Mouse (Mus musculus) layer of hippocampus, adult 18-20 months (tissue): ENCODE results near the gene Trim17. TPM values are rescaled to one million over a fixed set of nuclear protein-coding genes. Genes with fewer than 3 reads are reported as not detected.

Experiments
- DNase-seq, 2 experiments: peaks; one replicate each; pipeline ENCODE4 v3.0.0; 2022; ENCODE audit warnings: low spot score in 2 of 2
- long read RNA-seq: library from polyadenylated mRNA; stranded (forward); transcript quantifications from one replicate; pipeline ENCODE4 v2.0.0, GENCODE M21; 2021
- total RNA-seq, 2 experiments: library from RNA; stranded (reverse); gene quantifications; 2 replicates each; pipeline ENCODE4 v1.2.3; 2021

Gene Trim17
- total RNA-seq: 1 to 10 TPM; 4.7 to 5.7 TPM
- long read RNA-seq, partial matches to known transcripts: 2 of 7 reads
- long read RNA-seq, other reads (novel, unspliced or antisense): 4 of 7 reads

DNA sequence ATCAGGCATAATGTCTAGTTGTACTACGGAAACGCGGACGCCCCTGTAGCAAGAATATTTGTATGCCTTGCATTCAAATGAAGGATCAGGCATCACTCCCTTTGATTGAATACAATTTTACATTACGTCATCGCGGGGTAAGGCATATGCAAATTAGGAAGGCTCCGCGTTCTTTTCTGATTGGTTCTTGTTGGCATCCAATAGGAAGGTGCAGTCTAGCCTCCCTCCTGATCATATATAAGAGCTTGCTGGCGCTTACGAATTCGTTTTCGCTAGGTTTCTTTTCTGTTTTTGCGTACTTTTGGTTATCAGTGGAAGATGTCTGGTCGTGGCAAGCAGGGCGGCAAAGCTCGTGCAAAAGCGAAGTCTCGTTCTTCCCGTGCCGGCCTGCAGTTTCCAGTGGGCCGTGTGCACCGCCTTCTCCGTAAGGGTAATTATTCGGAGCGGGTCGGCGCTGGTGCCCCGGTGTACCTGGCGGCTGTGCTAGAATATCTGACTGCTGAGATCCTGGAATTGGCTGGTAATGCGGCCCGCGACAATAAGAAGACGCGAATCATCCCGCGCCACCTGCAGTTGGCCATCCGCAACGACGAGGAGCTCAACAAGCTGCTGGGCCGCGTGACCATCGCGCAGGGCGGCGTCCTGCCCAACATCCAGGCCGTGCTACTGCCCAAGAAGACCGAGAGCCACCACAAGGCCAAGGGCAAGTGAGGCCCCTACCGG lies at the start of gene Trim17, which contains the start of gene Hist3h2a:
TSS of gene Trim17 (plus strand) at position 266 of the 723 bp plus-strand sequence.
TSS of gene Hist3h2a (plus strand) at position 266 of the 723 bp plus-strand sequence.
- DNase-seq: peak; percentile 89 to 98

DNA sequence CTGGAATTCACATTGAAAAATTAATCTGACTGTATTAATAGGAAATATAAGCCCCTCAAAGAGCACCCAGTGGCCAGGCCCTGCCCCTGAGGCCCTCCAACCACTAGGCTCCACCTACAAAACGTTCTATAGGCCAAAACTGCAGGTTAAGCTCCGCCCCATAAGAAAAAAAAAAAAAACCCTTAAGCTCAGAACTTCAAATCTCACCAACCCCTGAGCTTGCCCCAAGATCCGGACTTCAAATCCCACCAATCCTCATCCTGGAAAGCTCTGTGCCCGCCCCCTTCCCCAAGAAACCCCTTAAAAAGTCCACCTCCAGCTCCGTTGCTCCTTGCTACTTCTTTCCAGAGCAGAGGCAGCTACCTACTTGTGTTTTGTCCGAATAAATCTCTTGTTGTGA lies 49.6 kb upstream of the Trim17 start:
- DNase-seq: no peak

DNA sequence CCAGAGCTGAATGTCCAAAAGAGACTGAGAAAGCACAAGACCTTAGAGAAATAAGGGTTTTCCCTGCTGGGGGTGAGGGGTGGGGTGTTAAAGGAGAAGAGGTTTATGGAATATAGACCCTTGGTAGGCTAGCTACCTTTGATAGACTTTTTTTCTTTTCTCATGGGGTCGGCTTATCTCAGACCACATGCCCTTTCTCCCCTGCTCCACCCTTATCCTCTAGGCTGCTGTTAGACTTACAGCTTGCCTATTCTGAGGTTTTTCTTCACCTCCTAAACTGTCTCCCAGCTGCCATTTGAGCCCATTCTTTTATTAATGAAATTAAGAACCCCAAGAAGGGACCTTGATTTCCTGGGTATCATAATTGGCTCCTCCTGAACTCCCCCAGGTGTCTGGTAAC lies 40.7 kb upstream of the Trim17 start:
- DNase-seq: no peak

DNA sequence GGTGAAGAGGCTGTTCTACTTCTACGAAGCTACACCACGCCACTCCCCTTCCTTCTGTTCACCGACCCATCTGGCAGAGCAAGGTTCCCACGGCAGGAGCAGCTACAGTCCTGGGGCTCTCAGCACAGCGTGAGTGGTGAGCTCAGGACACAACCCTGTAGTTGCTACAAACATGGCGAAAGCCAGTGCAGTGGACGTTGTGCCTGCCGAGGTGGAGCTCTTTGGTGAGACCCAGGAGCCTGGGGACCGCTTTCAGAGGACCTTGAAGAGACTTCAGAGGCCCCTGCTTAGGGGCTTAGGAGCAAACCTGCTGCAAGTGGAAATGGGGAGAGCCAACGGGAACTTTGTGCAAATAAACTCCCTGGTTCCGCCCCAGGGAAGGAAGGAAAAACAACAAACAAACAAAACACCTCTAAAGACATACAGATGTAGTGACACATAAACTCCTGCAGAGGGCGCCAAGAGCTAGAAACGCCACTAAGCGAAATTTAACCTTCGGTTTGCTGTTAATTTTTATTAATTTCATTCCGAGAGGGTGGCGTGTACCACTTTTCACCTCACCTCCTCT lies 39.9 kb upstream of the Trim17 start:
- no peak for DNase-seq

DNA sequence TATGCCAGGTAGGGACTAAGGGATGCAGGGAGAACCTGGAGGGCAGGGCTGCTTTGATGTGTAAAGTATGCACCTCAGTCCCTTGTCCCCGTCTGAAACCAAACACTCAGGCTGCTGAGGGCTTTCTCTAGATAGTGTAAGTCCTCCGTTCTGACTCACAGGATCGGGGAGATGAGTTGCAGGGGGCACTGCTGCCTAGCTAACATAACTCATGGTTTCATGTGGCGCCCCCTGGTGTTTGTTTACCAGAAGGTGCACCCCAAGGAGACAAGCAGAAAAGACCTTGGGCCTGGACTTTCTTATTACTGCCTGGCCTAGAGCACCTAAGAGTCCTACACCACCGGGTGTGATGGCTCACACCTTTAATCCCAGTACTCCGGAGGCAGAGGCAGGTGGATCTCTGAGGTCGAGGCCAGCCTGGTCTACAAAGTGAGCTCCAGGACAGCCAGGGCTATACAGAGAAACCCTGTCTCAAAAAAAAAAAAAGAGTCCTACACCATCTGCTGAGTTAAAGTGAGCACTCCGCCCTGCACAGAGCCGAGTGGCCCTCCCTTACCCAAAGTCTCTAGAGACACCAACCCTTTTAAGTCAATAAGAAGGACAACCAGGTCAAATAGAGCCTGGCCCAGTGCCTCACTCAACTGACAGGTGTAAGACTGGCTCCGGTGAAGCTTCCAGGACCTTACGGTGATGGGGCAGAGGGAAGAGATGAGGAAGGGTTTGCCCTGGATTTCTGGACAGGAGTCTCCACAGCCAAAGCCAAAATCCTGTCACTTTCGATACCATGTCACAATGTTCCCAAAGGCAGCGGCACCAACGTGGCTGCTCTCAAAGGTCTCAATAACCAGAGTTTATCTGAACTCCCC lies 37.4 kb upstream of the Trim17 start:
- no peak for DNase-seq

DNA sequence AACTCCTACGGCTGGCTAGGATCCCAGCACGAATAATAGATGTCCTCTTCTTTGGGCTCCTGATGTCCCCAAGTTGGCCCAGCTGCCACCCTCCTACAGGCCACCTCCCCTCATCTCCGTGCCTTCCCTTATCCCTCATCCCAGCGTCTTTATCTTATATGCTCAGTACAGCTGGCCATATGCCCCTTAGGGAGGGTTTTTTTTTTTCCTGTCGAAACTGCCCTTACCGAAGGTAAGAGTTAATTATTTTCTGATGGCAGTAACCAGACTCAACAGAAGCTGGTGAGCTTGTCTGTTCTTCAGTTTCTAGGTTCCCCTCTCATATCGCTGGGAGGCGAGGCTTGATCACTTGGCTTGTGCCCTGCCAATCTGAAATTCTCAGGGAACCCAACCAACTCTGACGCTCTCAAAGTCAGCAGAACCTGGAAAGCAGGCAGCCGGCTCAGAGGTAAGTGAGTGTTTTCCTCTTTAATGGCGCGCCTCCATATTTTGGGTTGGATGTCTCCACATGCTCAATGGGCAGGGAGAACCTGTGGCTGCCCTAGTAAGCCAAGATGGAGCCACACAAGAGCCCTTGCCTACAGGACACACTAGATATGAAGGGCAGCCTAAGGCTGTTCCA lies 36.6 kb upstream of the Trim17 start, which contains the start of gene Btnl10:
TSS of gene Btnl10 (plus strand) at position 164 of the 622 bp plus-strand sequence.
- DNase-seq: no peak

DNA sequence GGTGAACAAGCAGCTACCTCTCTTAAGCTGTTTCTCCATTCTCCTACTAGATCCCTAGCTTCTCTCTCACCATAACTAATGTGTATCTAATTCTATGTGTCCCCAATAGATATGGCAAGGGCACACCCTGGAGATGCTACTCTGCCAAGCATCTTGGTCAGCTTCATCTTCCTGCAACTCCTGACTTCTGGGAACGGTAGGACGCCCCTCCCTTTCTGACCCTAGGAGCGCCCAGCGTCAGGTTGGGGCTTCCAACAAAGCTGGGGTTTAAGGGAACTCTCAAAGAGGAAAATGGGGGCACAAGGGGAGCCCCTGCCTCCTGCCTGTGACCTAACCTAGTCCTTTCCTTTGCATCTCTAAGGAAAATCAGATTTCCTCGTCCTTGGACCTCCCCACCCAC lies 35.7 kb upstream of the Trim17 start:
- no peak for DNase-seq

DNA sequence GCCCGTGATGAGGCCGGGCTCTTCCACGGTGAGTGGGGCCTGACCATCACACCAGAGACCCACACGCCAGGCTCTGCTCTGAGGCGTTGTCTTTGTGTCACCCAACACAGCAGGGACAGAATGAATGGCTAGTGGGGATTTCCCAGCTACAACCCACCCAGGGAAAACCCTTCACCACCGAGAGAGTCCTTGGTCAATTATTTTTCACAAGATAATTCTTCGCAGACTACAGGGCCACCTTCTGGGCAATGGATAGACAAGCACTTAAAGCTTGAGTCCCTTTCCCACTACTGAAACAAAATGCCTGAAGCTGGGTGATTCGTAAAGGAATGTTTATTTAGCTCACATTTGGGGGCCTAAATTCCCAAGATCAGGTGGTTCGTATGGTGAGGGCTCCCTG lies 32.1 kb upstream of the Trim17 start:
- DNase-seq: no peak

DNA sequence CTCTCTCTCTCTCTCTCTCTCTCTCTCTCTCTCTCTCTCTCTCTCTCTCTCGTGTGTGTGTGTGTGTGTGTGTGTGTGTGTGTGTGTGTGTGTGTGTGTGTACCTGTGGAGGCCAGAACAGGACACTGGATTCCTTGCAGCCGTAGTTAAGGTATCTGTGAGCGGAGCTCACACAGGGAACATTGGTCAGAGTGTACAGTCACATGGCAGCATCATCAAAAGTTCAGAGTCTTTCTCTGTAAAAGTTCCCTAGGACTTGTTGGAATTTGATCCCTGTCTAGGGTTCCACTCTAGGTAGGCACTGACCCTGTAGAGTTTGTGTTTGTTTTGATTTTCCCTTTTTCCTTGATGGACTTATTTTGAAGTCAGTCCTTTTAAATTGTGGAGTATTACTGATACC lies 27.8 kb upstream of the Trim17 start:
- no peak for DNase-seq

DNA sequence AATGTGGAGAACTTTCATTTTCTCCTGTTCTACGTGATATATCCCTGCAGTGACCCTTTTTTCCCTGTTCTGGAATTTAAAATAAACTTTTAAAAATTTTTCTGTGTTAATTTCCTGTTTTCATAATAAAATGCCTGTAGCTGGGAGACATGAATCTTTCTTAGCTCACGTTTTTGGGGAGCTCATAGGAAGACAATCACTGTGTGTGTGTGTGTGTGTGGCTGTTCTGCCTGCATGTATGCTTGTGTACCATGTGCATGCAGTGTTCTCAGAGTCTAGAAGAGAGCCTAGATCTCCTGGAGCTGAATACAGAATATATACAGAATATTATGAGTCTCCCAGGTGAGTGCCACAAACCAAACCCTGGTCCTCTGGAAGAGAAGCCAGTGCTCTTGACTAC lies 27.4 kb upstream of the Trim17 start:
- DNase-seq: no peak

DNA sequence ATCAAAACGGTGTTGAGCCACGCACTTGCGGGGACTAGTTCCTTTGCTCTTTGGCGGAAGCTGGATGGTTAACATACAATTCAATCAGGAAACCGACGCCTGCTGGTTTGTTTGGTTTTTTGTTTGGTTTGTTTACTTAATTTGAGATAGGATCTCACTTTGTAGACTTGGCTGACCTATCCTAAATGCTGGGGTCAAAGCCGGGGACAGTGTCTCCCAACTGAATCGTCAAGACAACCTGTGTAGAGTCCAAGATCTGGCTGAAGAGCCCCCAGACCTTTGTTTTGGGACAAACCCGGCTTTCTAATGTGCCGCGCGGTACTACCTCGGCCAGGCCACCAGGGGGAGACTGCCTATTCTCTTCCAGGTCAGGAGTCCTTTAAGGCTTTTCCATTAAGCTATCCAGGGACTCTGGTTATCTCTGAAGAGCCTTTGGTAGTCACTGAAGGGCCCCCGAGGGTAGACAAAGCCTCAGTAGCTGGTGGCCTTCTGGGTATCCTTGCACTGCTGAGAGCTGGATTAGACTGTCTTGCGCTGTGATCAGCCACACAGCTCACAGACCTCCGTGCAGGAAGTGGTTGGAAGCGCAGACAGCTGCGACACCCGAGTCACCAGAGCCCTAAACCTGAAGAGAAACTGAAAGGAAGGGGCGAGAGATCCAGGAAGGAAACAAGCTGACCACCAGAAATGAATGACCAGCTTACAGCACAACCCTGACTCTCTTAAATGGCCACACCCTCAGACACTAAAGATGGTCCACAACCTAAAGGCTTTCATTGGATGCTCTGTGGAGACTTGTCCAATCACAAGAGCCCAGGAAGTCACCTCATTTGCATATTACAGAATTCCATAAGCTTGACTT lies 26.5 kb upstream of the Trim17 start:
- DNase-seq: peak in 1 of 2 experiments; percentile 50

DNA sequence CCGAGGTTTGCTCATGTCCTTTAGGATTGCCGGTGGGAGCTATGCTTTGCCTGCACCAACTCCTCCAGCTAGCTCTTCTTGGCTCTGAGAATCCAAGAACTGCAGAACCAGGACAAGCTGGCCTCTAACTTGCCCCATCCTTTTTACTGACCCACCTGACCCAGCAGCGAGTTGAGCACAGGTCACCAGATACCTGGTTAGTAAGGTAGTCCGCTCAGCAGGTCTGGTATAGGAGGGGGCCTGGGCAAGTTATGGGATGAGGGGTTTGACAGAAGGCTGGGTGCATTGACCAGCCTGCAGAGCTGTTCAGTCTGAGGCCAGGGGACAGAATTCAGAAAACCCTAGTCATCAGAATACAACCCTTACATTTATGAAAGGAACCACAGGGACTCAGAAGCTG lies 25.4 kb upstream of the Trim17 start:
- no peak for DNase-seq

DNA sequence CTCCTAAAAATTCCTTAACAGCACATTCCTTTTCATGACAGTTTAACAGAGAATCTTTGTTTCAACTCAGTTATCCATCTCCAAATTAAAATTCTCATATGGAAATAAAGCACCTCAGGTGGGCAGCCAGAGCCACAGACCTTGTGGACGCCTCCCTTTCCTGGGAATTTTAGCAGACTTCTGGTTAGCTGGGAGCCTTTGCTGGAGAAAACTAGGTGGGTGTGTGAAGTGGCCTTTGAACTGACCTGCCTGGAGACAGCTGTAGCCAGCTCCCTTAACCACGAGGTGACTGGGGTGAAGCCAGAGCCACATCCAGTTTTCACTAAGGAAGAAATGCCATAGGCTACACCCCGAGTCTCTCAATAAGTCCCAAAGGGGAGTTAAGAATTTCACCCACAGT lies 24.8 kb upstream of the Trim17 start:
- no peak for DNase-seq

DNA sequence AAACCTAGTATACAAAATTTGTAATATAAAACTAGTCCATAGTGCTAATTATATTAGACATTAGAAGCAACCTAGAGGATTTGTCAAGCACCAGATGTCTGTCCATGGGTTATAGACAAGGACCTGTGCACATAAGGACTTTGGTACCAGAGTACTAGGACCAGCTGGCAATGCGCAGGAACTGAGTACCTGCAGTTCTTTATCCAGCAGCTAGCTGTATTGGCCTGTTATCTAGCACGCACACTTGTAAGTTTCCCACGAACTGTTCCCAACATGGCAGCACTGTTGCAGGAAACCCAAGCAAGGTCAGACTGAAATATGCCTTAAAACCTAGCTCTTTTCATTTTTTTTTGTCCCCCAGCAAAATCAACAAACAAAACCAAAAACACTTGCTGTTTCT lies 24.2 kb upstream of the Trim17 start:
- DNase-seq: no peak

DNA sequence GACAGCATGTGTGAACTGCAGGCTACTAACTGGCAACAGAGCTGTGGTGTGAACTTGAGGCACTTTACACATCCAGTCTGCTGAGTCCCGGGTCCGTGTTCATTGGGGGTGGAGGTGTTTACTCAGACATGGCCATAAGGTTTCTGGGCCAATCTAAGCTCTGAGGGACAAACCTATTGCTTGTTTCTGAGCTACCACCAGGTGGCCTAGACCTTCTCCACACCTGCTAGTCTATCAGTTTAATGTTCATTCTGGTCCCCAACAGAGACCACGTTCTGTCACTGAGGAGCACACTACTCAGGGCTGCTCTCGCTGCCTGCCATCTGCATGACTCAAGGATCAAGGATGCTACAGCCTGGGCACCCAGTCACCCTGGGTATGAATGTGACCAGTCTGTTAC lies 22.9 kb upstream of the Trim17 start:
- DNase-seq: no peak

DNA sequence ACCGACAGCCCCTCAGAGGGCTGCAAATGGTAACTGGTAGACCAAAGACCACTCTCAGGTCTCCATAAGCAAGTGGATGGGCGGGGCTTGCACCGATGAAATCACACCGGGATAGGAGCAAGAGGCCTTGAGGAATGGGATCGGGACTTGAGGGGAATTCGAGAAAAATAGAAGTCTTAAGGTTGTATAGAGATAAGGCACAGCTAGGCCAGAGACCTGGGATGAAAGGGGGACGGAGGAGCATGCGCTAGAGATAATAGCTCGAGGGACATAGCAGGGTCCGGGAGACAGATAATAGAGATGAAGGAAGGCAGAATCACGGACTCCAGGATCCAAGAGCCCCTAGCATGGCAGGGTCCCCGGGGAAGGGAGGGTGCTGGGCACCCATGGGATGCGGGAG lies 16.6 kb upstream of the Trim17 start:
- no peak for DNase-seq

DNA sequence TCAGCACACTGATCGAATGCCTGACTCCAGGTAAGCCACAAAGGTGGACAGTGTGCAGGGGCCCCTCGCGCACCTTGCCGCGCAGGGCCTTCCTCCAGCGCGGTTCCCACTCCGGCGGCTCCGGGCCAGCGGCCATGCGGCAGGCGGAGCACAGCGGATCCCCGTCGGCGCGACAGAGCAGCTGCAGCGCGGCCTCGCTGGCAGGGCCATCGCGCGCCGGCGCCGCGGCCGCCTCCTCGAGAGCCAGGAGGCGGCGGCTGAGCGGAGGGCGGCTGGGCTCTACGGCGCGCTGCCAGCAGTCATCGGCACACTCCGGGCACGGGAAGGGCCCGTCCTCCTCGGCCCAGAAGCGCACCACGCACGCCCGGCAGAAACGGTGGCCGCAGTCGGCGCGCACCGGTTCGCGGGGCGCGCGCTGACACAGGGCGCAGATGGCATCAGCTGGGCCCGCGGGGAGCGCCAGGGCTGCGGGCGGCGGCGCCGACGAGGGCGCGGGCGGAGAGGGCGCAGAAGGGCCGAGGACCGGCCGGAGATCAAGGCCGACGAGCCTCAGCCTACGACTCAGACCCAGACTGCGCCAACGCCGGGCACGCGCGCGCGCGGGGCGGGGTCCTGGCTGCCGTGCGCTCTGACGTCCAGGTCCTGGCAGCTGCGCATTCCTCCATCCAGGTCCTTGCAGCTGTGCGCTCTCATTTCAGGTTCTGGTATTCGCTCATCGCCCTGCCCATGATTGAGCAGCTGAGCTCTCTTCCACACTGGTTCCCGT lies 16.0 kb upstream of the Trim17 start, which contains the start of gene Rnf187:
TSS of gene Rnf187 (minus strand) at position 595 of the 766 bp plus-strand sequence.
- peak; percentile 88 to 93 for DNase-seq

DNA sequence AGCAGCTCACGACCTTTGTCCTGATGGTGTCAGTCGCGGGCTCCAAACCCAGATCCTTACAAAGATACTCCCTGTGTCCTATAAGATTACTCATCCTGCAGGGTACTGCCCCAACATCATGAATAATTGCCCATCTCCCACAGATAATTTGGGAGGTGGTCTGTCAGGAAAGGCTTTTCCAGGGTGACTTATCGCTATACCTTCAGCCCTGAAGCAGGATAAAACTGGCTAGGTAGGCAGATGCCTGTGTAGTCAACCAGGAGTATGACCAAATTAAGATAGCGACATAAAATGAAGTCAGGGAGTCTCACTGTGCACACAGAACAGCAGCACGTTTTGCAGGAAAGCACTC lies 15.4 kb upstream of the Trim17 start:
- no peak for DNase-seq

DNA sequence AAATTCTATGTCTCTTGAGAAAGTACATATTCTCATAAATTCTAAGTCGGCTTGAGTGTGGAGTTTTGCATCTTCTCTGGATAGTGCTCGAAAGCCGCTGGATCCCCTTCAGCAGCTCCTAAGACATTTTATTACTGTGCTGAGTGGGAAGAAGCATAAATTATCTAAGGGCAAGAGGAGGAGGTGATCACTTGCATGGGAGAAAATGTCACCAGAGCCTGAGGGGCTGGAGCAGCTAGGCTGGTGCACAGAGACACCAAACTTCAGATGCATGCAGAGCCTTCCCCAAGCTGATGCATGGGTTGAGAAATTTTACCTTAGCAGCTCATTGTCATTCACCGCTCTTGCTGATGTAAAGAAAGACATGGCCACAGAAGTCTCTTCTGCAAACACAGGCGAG lies 10.3 kb upstream of the Trim17 start:
- no peak for DNase-seq

DNA sequence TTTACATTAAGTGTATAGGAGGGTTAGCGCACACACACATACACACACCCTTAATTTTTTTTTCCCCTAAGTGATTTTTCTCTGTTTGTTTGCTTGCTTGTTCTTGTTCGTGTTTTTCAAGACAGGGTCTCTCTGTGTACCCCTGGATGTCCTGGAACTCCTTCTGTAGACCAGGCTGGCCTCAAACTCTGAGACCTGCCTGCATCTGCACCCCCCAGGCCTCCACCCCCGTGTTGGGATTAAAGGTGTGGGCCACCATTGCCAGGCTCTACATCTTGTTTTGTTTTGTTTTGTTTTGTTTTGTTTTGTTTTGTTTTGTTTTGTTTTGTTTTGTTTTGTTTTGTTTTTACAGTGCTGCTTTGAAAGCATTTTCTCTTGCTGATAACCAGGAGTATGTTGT lies 7.2 kb upstream of the Trim17 start:
- no peak for DNase-seq
